Mouse (Mus musculus): ENCODE measurements around the gene Hoxa6.

The Hoxa6 gene

GRCm38 (mm10) chr6:52208072-52208867, at the start of gene Hoxa6:
Gene Hoxa6 (minus strand): TSS chr6:52208722.
- in situ Hi-C loops (cut with MboI; ENCODE audit: unreplicated experiment in 2 of 2) = loop anchor here in 1 of 2 experiments (25.0 kb wide), 2 partner anchors 1296 to 1421 kb away; no protein-coding TSS in a partner anchor

GRCm38 (mm10) chr6:52256956-52257355, 48.4 kb upstream of the Hoxa6 start:
- in situ Hi-C loops (cut with MboI; ENCODE audit: unreplicated experiment in 2 of 2) = loop anchor here in 1 of 2 experiments (5.0 to 25.0 kb wide), 4 partner anchors 590 to 1955 kb away; no protein-coding TSS in a partner anchor

- in situ Hi-C loops (cut with MboI; ENCODE audit: unreplicated experiment in 2 of 2) = loop anchor here (5.0 to 25.0 kb wide), 3 partner anchors 593 to 1958 kb away; no protein-coding TSS in a partner anchor
Measured at GRCm38 (mm10) chr6:52253511-52254500, 45.3 kb upstream of the Hoxa6 start.

- in situ Hi-C loops (cut with MboI; ENCODE audit: unreplicated experiment in 2 of 2) = loop anchor here (5.0 to 25.0 kb wide), 3 partner anchors 594 to 1959 kb away; no protein-coding TSS in a partner anchor
Measured at GRCm38 (mm10) chr6:52252775-52253376, 44.4 kb upstream of the Hoxa6 start.

GRCm38 (mm10) chr6:52252016-52252774, 43.7 kb upstream of the Hoxa6 start:
- in situ Hi-C loops (cut with MboI; ENCODE audit: unreplicated experiment in 2 of 2) = loop anchor here (5.0 to 25.0 kb wide), 3 partner anchors 595 to 1960 kb away; no protein-coding TSS in a partner anchor

- in situ Hi-C loops (cut with MboI; ENCODE audit: unreplicated experiment in 2 of 2) = loop anchor here (5.0 to 25.0 kb wide), 3 partner anchors 596 to 1961 kb away; no protein-coding TSS in a partner anchor
Measured at GRCm38 (mm10) chr6:52251177-52251879, 42.8 kb upstream of the Hoxa6 start.

GRCm38 (mm10) chr6:52249826-52250225, 41.3 kb upstream of the Hoxa6 start:
- in situ Hi-C loops (cut with MboI; ENCODE audit: unreplicated experiment in 2 of 2) = loop anchor here (5.0 to 25.0 kb wide), 4 partner anchors 597 to 1962 kb away; partner anchors contain the start of gene Npvf (in 1 of the 2)

- in situ Hi-C loops (cut with MboI; ENCODE audit: unreplicated experiment in 2 of 2) = loop anchor here in 1 of 2 experiments (25.0 kb wide), 1 partner anchor 1587 kb away; the partner anchor contains the start of gene Npvf
Measured at GRCm38 (mm10) chr6:52249415-52249738, 40.9 kb upstream of the Hoxa6 start.

GRCm38 (mm10) chr6:52248638-52249414, 40.3 kb upstream of the Hoxa6 start:
- in situ Hi-C loops (cut with MboI; ENCODE audit: unreplicated experiment in 2 of 2) = loop anchor here in 1 of 2 experiments (25.0 kb wide), 1 partner anchor 1587 kb away; the partner anchor contains the start of gene Npvf

- in situ Hi-C loops (cut with MboI; ENCODE audit: unreplicated experiment in 2 of 2) = loop anchor here in 1 of 2 experiments (25.0 kb wide), 1 partner anchor 1586 kb away; the partner anchor contains the start of gene Npvf
Measured at GRCm38 (mm10) chr6:52247766-52248637, 39.5 kb upstream of the Hoxa6 start.

GRCm38 (mm10) chr6:52246916-52247315, 38.4 kb upstream of the Hoxa6 start:
- in situ Hi-C loops (cut with MboI; ENCODE audit: unreplicated experiment in 2 of 2) = loop anchor here in 1 of 2 experiments (25.0 kb wide), 1 partner anchor 1585 kb away; the partner anchor contains the start of gene Npvf

GRCm38 (mm10) chr6:52246403-52246803, 37.9 kb upstream of the Hoxa6 start:
- in situ Hi-C loops (cut with MboI; ENCODE audit: unreplicated experiment in 2 of 2) = loop anchor here in 1 of 2 experiments (25.0 kb wide), 1 partner anchor 1584 kb away; the partner anchor contains the start of gene Npvf

- in situ Hi-C loops (cut with MboI; ENCODE audit: unreplicated experiment in 2 of 2) = loop anchor here in 1 of 2 experiments (25.0 kb wide), 1 partner anchor 1583 kb away; the partner anchor contains the start of gene Npvf
Measured at GRCm38 (mm10) chr6:52245757-52246142, 37.2 kb upstream of the Hoxa6 start, which contains the start of gene Hoxa11. Gene Hoxa11 (minus strand): TSS chr6:52245810.

GRCm38 (mm10) chr6:52245040-52245756, 36.7 kb upstream of the Hoxa6 start:
- in situ Hi-C loops (cut with MboI; ENCODE audit: unreplicated experiment in 2 of 2) = loop anchor here in 1 of 2 experiments (25.0 kb wide), 1 partner anchor 1583 kb away; the partner anchor contains the start of gene Npvf

GRCm38 (mm10) chr6:52244471-52245039, 36.0 kb upstream of the Hoxa6 start:
- in situ Hi-C loops (cut with MboI; ENCODE audit: unreplicated experiment in 2 of 2) = loop anchor here in 1 of 2 experiments (25.0 kb wide), 1 partner anchor 1582 kb away; the partner anchor contains the start of gene Npvf
